Mouse (Mus musculus) cerebellum, postnatal 36 days (tissue): Measurements from ENCODE around the gene Kdelr3.

Experiments
- DNase-seq, 2 experiments: peaks; one replicate each; pipeline ENCODE4 v3.0.0; 2021 to 2022; ENCODE audit warnings: mixed read lengths in 2 of 2

The Kdelr3 gene

DNA sequence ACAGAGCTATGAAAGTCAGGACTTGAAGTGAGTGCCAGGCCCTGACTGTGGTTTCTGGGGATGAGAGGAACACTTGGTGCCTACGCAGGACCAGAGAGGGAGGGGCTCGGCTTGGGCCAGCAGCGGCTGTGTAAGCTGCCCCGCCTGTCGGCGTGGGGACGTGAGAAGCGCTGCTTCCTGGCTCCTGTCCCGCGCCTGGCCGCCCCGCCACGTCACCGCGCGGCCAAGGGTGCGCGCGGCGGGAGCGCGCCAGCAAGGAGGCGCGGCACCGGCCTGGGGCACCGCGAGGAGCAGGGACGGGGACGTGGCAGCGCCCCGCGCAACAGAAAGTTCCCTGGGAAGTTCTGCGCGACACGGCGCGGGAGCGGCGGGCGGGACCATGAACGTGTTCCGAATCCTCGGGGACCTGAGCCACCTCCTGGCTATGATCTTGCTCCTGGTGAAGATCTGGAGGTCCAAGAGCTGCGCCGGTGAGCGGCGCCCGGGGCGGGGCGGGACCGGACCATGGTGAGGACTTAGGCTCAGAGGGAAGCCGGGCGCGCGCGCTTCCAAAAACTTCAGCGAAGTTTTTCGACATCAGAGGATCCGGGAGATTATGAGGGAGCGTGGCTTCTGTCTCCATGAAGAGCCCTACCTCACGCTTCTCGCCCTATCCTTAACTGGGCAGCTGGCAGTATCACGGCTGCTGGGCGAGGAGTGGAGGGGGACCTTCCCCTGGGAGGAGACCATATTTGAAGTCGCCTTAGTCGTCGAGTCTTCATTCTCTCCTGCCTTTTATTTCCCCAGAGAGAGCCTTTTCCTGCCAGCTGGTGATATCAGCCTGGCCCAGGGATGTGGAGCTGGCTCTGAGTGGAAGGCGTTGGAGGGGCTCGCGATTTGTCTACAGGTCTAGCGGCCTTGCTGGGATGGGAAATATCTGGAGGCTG, at the start of gene Kdelr3:
Gene Kdelr3 (plus strand): TSS at position 241 of the 926 bp plus-strand sequence.
- DNase-seq: peak in 1 of 2 experiments; percentile 50

DNA sequence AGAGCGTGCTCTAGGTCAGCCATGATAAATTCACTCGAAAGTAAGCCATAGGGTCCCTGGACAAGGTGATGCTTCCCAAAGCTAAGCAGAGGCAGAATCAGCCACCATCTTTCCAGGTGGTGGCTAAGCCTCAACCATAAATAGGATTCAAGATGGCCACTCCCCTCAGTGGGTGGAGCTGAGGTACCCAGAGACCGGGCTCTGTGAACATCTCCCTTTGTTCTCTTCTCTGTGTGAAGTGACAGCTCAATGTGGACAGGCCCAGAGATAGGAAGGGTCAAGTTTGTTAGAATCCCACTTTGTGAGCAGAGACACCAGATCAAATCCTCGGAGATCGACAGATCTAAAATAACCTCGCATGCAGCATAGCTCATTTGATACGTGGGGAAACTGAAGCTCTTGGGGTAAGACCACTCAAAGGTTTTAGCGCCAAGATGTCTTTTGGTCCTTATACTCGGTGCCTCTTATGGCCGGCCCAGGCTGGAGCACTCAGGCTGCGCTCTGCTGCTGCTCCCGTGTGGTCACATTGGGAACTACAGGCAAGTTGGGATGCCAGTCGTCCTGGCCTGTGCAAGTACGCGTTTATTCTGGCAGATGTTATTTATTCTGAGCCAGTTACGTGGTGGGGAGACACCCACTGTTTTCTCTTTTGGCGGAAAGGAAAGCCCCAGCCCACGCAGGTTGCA, 49.5 kb upstream of the Kdelr3 start:
- DNase-seq: peak; percentile 86 to 89

DNA sequence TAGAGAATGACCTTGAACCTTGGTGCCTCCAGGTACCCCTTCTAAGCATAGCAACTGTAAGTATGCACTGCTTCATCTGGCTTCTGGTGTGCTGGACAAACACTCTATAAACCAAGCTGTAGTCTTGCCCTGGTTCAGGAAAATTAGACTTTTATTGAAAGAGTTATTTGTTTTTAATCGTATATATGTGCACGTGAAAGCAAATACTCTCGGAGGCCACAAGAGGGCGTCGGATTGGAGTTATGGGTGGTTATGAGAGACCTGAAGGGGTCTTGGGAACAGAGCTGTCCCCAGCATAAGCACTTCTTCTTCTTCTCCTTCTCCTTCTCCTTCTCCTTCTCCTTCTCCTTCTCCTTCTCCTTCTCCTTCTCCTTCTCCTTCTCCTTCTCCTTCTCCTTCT, 46.6 kb upstream of the Kdelr3 start:
- DNase-seq: no peak

DNA sequence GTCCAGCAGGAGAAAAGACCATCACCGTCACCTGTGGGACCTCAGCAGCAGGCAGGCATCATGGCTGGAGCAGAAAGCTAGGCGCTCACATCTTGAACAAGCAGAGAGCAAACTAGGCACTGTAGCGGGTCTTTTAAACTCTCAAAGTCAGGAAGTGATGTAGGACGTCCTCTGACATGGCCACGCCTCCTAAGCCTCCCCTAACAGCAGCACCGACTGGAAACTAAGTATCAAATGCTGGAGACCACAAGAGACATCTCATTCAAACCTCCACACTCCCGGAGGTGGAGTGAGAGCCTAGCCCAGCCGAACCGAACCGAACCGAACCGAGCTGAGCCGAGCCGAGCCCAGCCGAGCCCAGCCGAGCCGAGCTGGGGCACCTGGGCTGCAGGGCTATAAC, 45.6 kb upstream of the Kdelr3 start:
- no peak for DNase-seq

DNA sequence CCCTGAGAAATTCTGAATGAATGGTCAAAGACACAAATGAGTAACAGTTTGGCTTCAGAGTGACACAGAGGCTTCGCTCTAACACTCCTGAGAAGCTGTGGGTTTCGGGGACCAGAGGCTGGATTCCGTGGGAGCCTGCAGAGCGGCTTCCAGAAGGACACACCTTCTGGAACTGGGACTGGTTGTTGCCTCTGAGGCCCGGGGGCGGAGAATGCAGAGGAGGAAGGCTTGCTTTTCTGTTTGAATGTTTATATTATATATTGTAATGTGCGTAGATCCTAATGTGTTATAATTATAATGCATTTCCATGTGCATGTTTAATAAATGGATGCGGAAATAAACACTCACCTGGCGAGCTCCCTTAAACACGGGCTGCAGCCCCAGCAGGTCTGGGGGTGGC, 45.1 kb upstream of the Kdelr3 start:
- no peak for DNase-seq

DNA sequence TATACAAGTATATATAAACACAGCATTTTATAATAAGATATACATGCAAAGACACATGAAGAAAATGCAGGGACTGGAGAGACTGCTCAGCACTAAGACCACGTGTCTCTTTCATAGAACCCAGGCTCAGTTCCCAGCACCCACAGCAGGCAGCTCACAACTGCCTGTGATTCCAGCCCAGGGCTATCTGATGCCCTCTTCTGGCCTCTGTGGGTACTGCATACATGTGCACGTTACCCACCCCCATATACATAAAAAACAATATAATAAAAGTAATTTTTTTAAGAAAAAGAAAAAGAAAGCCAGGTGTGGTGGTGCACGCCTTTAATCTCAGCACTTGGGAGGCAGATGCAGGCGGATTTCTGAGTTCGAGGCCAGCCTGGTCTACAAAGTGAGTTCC, 43.2 kb upstream of the Kdelr3 start:
- no peak for DNase-seq

DNA sequence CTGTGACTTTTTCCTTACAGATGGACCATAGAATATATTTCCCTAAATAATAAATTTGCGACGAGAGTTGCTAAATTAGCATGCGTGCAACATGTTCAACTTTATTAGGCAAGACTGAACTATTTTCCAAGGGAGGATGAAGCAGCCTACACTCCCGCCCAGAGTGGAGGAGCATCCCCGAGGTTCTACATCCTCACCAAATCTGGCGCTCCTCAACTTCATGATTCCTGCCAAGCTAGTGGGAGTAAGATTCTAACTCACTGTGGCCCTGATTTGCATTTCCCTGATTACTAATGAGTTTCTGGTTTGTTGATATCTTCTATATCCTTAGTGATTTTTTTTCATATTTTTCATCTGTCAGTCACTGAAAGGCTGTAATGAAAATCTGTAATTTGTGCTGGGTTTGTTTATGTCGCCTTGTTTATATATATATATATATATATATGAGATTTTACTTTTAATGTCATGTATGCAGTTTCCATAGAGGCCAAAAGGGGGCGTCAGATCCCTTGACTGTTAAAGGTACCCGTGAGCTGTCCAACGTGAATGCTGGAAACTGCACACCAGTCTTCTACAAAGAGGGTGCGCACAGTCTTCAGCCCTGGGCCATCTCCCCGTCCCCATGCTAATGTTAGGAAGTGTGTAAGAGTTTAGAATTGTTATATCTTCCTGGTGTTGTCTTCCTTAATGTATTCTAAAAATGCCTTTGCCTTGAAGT, 42.4 kb upstream of the Kdelr3 start:
- DNase-seq: no peak

DNA sequence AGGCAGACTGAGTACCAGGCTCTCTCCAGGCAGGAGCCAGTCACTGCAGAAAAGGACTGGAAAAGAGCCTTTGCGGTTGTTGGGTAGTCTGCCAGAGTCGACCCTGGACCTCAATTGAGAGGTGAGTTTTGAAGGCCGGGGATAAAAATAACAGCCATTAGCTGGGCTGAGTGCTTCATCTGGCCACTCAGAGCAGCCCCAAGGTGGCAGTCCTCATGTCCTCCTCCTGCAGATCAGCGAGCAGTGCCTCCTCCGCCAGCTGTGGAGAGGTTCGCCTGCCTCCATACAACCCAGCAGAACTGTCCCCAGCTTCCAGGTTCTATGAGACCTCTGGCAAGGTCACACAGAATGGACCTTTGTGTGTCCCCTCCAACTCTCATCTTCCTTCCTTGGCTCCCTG, 39.0 kb upstream of the Kdelr3 start:
- no peak for DNase-seq

DNA sequence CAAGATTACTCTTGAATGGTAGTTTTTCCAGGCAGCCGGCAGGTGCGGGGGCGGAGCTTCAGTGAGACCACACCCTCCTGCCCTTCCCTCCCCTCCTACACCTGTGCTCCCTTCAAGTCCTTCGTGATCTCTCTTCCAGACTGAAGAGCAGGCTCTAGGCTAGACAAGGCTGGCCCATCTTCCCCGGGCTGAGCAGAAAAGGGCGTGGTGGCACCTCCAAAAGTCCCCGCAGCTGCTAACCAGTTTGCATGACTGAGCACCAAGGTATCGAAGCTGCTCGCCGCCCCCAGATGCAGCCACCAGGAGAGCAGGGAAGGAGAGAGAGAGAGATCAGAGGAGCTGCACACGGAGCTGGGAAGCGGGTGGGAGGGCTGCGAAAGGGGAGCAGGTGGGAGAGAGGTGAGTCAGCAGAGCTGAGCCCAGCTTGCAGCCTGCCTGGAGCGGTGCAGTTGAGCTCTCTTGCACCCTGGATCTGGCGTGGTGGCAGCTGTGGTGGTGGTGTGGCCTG, 35.0 kb upstream of the Kdelr3 start:
- DNase-seq: no peak

DNA sequence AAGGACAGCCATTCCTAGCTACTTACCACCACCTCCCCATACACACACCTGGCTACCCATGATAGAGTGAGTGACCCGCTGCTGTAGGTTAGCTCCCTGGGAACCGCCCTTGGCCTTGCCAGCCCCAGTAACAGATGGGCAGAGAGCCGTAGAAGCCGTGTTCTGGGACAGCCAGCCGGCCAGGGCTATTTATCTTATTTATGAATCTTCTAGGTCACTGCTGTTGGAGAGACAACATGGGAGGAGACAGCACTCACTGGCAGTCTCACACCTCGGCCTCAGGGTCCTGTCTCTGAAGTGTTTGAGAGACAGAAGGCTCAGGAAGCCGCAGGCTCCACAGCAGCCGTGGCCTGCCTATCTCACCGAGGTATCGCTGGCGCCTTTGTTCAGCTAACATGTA, 26.7 kb upstream of the Kdelr3 start:
- DNase-seq: no peak

DNA sequence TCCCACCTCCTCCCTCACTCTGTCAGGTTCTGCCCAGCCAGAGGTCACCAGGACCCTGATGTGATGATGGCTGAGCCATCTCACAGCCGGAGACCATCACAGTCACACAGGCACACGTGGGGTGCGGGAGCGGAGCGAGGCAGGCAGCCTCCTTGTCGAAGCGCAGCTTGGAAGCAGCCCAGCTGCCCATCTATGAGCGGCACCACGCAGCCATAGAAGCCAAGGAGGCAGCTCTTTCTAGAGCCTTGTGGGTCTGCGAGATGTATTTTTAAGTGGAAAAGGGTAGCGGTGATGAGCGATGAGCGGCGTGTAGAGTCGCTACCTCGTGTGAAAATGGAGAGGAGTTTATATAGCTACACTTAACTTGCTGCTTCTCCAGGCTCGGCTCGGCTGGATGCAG, 22.7 kb upstream of the Kdelr3 start:
- no peak for DNase-seq

DNA sequence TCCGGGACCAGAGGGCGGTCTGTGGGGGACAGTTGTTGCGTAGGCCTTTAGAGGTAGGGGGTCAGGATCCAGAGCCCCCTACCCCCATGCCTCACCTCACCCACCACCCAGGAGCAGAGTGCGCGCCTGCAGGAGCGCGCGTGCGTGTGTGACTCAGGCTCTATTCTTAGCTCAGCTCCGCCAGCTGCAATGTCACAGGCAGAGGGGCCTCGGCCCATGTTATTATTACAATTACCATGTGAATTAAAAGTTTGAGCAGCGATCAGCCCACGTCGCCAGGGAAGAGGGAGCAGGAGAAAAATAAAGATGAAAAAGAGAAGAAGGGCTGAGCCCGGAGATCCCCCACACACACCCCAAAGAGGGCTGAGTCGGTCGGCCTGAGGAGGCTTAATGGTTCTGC, 16.1 kb upstream of the Kdelr3 start:
- DNase-seq: no peak

DNA sequence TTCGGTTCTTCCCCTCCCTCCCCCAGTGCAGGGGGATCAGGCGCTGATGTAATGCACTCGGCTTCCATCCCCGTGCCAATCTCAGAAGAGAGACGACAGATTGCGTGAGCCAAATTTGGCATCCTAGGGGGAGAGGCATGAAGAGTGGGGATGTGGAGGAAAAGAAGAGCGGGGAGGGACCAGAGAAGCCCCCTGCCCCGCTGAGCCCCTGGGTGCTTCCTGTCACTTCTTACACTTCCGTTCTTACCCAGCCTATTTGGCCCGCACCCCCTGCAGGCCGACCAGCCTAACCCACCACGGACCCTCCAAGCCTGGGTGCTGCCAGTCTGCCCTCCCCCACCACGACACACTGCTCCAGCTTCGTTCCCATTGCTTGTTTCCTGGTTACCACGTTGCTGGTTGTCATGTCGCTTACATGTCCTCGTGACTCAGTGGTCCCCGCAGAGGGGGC, 13.3 kb upstream of the Kdelr3 start:
- DNase-seq: no peak

DNA sequence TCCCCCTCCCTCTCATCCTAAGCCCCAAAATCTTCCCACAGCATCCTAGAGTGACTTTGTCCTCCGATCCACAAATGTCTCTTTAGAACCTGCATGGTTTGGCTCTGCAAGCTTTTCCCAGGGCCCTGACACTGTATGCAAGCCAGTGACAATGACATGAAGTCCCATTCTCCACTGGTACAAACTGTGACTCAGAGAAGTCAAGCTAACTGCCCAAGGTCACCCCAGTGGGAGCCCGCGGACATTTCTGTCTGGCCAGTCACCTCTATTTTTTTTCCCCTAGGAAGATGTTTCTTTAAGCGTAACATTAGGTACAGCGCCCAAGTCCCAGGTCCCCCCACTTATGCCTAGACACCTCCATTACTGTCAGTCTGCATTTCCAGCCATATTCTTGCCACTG, 12.8 kb upstream of the Kdelr3 start:
- DNase-seq: no peak

DNA sequence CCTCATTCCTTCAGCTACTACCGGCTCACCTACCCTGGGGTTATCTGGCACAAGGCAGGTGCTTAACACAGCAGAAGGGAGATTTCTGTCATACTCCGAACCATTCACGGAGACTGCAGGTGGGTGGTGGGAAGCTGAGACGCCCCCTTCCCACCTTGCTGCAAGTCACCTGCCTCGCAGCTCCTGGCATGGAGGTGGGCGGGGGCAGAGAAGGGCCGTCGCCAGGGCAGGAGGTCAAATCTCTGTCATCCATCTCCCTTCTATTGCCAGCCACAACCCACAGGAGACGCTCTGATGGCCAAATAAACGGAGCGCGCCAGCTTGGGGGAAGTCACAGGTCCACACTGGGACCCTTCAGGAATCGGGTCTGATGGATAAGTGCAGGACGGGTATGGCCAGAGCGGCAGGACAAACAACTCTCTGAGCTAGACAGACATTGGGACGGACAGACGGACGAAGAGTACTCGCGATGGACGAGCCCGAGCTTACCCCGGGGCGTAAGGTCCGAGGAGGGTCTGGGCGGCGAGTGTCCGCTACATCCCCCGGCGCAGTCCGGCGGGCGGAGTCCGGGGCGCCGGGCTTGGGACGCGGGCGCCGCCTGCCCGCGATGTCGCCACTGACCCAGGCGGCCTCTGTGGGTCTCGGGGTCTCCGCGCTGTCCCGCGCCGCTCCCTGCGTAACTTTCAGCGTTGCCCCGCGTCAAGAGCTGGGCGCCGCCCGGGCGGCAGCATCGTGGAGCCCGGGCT, 11.3 kb upstream of the Kdelr3 start, which contains the start of gene Kcnj4:
Gene Kcnj4 (minus strand): TSS at position 535 of the 746 bp plus-strand sequence.
- DNase-seq: no peak

DNA sequence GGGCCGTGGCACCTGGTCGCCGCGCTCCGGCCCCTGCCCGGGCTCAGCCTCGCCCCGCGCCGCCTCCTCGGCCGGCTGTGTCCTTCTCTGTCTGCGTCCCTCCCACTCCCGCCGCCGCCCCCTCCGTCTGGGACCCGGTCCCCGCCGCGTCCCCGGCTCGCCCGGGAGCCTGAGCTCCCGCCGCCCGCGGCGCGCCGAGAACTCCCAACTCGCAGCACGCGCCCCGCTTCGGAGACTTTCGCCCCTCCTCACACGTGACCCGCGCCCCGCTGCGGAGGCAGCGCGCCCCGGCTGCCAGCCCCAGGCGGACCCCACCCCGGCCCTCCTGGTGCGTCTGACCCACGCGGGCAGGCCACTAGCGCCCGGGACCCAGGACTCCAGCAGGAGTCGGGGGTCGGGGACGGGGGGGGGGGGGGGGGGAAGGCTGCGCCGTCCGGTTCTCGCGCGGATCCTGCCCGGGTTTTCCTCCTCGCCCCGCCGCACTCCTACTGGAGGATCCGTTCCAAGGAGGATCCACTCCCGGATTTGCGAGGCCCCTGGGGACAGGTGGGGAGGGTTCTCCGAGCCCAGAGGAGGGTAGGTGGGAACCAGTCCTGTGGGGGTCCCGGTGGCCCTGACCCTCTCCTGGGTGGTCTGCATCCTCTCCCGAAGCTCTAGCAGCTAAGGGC, 10.5 kb upstream of the Kdelr3 start:
- peak; percentile 64 to 68 for DNase-seq

DNA sequence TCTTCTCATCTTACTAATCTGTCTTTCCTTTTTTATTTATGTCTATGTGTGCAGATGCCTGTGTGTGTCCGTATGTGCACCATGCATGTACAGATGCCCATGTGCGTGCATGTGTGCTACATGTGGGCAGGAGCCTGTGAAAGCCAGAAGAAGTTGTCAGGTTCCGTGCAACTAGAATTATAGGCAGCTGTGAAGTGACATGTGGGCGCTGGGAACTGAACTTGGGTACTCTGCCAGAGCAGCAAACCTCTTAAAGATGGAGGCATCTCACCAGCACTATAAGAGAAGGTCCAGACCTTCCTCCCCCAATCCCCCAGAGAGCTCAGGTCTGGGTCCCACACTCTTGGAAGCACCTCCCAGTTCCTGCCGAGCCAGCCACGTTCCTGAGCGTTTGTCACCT, 9.8 kb upstream of the Kdelr3 start:
- DNase-seq: no peak

DNA sequence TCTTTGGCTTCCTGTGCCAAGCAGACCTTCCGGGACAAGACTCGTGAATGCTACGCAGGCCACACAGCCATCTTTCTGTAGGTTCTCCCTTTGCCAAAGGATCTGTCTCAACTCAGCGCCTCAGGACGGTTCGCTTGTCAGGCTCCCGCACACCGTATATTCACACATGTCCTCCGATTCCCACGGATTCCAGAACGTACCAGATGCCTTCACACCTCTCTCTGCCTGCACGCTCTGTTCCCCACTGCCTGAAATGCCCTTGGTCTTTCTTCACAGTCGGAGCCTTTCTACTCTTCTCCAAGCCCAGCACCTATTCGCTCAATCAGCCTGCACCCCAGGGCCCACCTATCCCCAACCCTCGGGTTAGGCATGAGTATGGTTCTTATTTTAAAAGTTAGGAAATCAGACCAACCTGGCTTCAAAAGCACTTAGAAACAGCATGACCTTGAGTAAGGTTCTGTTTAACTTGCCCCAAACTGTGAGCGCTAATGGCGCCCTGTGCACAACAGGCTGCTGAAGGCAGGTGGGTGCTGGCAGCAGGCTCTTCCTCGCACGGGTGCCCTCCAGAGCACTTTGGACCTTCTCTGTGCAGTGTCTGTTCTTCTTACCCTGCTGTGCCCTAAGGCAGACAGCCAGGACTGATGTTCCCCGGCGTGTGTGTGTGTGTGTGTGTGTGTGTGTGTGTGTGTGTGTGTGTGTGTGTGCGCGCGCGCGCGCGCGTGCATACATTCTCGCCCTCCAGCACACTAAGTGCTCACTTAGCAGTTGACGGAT, 9.0 kb upstream of the Kdelr3 start:
- no peak for DNase-seq

DNA sequence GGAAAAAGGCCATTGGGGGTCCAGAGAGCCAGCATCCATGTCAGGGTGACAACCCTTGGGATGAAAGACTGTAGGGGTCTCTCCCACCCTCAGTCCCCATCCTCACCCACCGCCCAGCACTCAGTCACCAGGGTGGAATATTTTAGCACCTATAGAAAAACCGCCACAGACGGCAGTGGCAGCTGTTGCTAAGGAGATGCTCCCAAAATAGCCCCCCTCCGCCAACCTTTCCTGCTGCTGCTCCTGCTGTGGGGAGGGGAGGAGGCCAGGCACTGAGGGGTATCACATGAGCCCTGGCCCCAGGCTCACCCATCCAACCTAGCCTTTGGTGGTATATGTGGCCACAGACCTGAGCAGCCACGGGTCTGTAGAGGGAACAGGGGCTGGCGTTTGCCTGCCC, 6.2 kb upstream of the Kdelr3 start:
- DNase-seq: no peak

DNA sequence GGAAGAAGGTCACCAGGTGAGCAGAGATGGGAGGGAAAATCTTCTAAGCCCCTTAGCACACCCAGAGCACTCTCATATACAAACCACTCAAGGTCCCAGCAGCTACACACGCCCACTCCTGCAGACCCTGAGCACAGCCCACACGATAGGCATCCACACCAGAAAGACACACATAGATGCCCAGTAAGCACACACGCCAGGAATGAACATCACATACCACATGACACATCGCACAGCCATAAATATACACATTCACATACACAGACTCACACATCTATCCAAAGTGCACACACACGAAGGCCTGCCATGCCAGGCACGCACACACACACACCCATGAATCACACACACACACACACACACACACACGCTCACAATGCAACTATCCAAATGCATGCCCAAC, 5.8 kb upstream of the Kdelr3 start:
- DNase-seq: no peak
